Comparison of ENCODE assay signal across 13 mouse cellular contexts in genomic region chr2:33636117-33636521, GRCm38 (mm10). TPM values are rescaled to one million over a fixed set of nuclear protein-coding genes. Genes with fewer than 3 reads are reported as not detected.
A peak's percentile ranks its signal among the peaks of the same experiment; 100 is the strongest.
DNase-seq lines count a peak whose midpoint lies in the region; ATAC-seq lines count a peak whose summit lies in the region.
"Had no signal": no experiment of that assay in that cellular context is flagged by ENCODE, and none has a peak within 500 bp of the region (broad histone marks: within the 10 kb centered on the region; RNA-seq: fewer than 3 reads in every experiment).

No protein-coding gene starts in this region.

- no peak overlapping the region for H3K9ac ChIP-seq in lung, embryonic 15.5 days
- peak overlapping the region; percentile 34 for H3K9ac ChIP-seq in hindbrain, embryonic 15.5 days

- peak overlapping the region; percentile 3; the same call in 1 of the 2 replicates for H3K4me2 ChIP-seq in lung, embryonic 15.5 days
- H3K4me2 ChIP-seq in hindbrain, embryonic 15.5 days: peak overlapping the region; percentile 53

- no peak for DNase-seq in lung, postnatal 36 days
- DNase-seq in embryonic facial prominence, embryonic 10.5 days (ENCODE audit: low spot score): peak; percentile 74
- peak; percentile 68 for DNase-seq in neural tube, embryonic 10.5 days (ENCODE audit: extremely low spot score, low spot score)
- no peak for DNase-seq in left cerebral cortex, adult 18-20 months (ENCODE audit: low spot score in 2 of 2)
- no peak for DNase-seq in right cerebral cortex, postnatal 25 days
- no peak for DNase-seq in urinary bladder, adult 18-20 months (ENCODE audit: low spot score in 2 of 2)
- DNase-seq: adrenal gland, postnatal 36 days had no signal

- peaks cover 100% of the 10 kb centered on the region for H3K27me3 ChIP-seq in lung, embryonic 15.5 days
- H3K27me3 ChIP-seq in embryonic facial prominence, embryonic 10.5 days (replicated peaks; ENCODE audit: low read depth, poor library complexity, severe bottlenecking): peaks cover 100% of the 10 kb centered on the region
- peaks cover 85% of the 10 kb centered on the region for H3K27me3 ChIP-seq in hindbrain, embryonic 15.5 days

- H3K4me3 ChIP-seq in lung, embryonic 15.5 days: no peak overlapping the region
- H3K4me3 ChIP-seq in embryonic facial prominence, embryonic 10.5 days: peak overlapping the region; percentile 39
- peak overlapping the region; percentile 39 for H3K4me3 ChIP-seq in hindbrain, embryonic 15.5 days
- H3K4me3 ChIP-seq: heart, embryonic 10.5 days had no signal

- no peak for ATAC-seq in lung, embryonic 15.5 days (ENCODE audit: borderline replicate concordance, extremely low read depth, low FRiP score, low TSS enrichment)
- ATAC-seq in hindbrain, embryonic 15.5 days (ENCODE audit: low FRiP score, low read depth): no peak

- peaks cover 22% of the 10 kb centered on the region for H3K4me1 ChIP-seq in lung, embryonic 15.5 days
- H3K4me1 ChIP-seq in embryonic facial prominence, embryonic 10.5 days: peaks cover 62% of the 10 kb centered on the region
- peaks cover 25% of the 10 kb centered on the region for H3K4me1 ChIP-seq in hindbrain, embryonic 15.5 days (replicated peaks)

- no peaks in the 10 kb centered on the region for H3K9me3 ChIP-seq in lung, embryonic 15.5 days
- H3K9me3 ChIP-seq in embryonic facial prominence, embryonic 10.5 days: no peaks in the 10 kb centered on the region
- no peaks in the 10 kb centered on the region for H3K9me3 ChIP-seq in hindbrain, embryonic 15.5 days
- H3K9me3 ChIP-seq: heart, embryonic 10.5 days had no signal

- no peak overlapping the region for H3K27ac ChIP-seq in lung, embryonic 15.5 days
- H3K27ac ChIP-seq in embryonic facial prominence, embryonic 10.5 days (replicated peaks): no peak overlapping the region
- peak overlapping the region; percentile 65 for H3K27ac ChIP-seq in hindbrain, embryonic 15.5 days (replicated peaks)
- H3K27ac ChIP-seq: heart, embryonic 10.5 days had no signal

- no peaks in the 10 kb centered on the region for H3K36me3 ChIP-seq in lung, embryonic 15.5 days
- H3K36me3 ChIP-seq in embryonic facial prominence, embryonic 10.5 days (replicated peaks): no peaks in the 10 kb centered on the region
- no peaks in the 10 kb centered on the region for H3K36me3 ChIP-seq in hindbrain, embryonic 15.5 days
- H3K36me3 ChIP-seq: heart, embryonic 10.5 days had no signal

- WGBS in lung, embryonic 15.5 days: under 1% methylated on average over 21 of the region's 21 CpGs
- WGBS in embryonic facial prominence, embryonic 10.5 days: under 1% methylated on average over 21 of the region's 21 CpGs
- WGBS in hindbrain, embryonic 15.5 days: under 1% methylated on average over 21 of the region's 21 CpGs

RNA-seq across cellular contexts. Expression of gene Lmx1b, which starts 4.2 kb away (rescaled TPM):
- 0.09 TPM in 1 of 2 replicates, not detected in the other for polyA plus RNA-seq in lung, embryonic 15.5 days (2015; fragmentation: Nextera tagmentation; extraction: Ambion mirVana)
- 0.85 and 0.99 TPM in 2 replicates for polyA plus RNA-seq in embryonic facial prominence, embryonic 10.5 days (2016; fragmentation: Nextera tagmentation; extraction: Ambion mirVana)
- polyA plus RNA-seq in hindbrain, embryonic 15.5 days (2015; fragmentation: Nextera tagmentation; extraction: Ambion mirVana): 4.9 and 6.2 TPM in 2 replicates
- total RNA-seq in left cerebral cortex, adult 18-20 months (2021): under 1 TPM; 0.14 to 0.60 TPM
- total RNA-seq: common myeloid progenitor, adult 5-6 weeks; liver, adult 2 months had no signal
- polyA plus RNA-seq: liver, adult 2 months; stomach, embryonic 14.5 days had no signal

Comparison
In these comparisons a context has a peak if more than half of its experiments do, and no peak if none do; other contexts are left out.
1. DNase-seq: peak in embryonic facial prominence, embryonic 10.5 days (single experiment) and neural tube, embryonic 10.5 days (single experiment); none in lung, postnatal 36 days (single experiment), left cerebral cortex, adult 18-20 months (0 of 2), right cerebral cortex, postnatal 25 days (single experiment) and urinary bladder, adult 18-20 months (0 of 2).